Mouse (Mus musculus): ENCODE data around the gene Exoc1.

Gene Exoc1

DNA sequence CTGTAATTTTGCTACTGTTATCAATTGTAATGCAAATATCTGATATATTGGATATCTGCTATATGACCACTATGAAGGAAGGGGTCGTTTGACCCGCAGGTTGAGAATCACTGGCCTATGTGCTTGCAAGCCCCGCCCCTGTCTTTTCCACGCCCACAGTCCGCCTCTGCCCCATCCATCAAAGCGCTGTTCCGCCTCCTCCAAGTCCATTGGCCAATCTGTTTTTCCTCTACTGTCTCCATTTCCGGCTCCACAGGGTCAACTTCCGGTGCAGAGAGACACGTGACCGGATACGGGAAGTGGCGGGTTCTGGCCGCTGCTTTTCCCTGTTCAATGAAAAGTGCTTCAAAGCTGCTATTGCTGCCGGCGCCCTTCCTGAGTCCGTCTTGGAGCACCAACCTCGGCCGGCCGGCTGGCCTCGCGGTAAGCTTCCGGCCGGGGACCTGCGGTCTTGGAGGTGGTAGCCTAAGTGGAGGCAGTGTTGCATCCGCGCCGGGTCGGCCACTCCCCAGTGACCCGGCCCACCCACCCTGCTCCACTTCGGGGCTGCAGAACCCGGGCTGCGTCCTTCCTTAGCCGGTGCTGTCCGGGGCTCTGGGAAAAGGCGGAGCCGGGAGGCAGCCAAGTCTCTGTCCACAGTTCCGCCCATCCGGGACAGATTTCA lies at the start of gene Exoc1:
Gene Exoc1 (plus strand): TSS at position 272 of the 664 bp plus-strand sequence.
- peak; percentile 98 for DNase-seq (ENCODE audit: low read depth, low spot score)

DNA sequence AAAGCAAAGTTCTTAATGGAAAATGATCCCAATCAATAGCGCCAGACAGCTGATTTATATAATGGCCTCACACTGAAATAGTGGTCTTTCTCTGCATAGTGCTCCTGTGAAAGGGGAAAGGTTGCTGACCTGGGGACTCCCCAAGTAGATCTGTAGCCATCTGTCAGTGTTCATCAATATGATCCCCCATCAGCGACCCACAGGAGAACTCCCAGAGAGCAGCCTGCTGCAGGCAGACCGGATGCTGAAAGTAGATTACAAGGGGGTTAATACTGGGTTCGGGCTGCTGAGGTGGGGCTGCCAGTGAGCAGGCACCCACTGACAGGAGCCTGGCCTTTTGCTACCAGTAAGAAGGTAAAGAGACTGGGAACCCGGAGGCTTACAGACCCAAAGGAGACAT lies 45.3 kb upstream of the Exoc1 start, which contains the start of gene Gm7271:
Gene Gm7271 (plus strand): TSS at position 230 of the 400 bp plus-strand sequence.
- no peak for DNase-seq (ENCODE audit: low read depth, low spot score)

DNA sequence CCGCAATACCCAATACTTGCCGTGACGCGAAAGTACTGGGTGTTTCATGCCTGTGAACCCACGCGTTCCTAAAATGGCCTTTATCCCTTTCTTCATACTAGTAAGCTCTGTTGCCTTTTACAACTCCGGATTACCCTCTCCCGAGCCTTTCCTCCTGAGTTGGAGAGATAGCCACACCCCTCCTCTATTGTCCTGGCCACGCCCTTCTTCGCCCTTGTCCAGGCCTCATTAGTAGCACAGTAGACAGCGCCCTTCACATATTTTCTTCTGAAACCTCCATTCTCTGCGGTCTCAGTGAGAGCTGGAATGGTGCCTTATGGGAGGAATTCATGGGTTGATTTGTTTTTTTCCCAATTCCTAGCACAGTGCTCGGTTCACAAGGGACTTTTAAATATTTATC lies 34.0 kb upstream of the Exoc1 start:
- peak; percentile 45 for DNase-seq (ENCODE audit: low read depth, low spot score)

DNA sequence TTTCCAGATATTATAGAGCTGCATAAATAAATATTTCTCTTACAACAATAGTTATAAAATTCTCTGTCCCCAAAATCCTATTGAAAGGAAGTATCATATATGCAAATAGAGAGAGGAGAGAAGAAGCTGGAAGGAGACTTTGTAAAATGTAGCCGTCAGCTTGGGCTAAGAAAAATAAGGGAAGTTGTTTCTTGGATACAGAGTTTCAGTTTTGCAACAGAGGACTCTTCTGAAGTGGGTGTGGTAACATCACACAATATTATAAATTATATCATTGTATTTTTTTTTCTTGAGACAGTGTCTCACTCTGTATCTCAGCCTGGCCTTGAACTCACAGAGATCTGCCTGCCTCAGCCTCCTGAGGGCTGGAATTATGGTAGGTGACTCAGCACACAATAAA lies 6.7 kb upstream of the Exoc1 start:
- DNase-seq (ENCODE audit: low read depth, low spot score): no peak

DNA sequence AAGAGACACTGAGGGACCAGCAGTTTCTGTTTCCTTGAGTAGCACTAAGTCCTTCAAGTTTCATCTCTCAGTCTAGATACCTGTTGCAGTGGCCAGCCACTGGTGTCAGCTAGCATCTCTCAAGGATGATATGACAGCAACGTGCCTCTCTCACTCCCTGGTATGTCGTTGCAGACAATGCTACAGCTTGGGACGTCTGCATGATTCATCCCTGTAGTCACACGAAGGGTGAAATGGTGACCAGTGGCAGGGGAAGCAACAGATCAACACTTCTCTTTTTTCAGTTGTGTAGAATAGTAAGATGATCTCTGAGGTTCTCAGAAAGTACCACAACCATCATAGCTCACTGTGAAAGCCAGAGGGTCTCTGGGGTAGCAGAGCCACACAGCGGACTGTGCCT lies 4.5 kb upstream of the Exoc1 start:
- DNase-seq (ENCODE audit: low read depth, low spot score): no peak

DNA sequence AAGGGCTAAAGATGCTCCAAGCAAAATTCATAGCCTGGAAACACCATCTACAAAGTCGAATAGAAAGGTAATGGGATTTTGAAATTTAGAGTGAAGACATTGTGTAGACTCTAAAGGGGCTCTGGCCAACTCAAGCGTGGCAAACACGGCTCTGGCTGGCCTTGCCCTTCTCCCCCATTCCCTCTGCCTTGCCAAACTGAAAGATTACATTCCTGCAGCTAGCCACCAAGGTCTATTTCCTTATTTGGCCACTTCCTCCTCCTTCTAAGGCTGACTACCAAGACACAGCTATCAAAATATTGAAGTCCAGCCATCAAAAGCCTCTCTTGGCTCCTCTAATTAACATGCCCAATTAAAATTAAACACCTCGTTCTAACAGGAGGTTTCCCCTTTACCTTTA lies 4.0 kb upstream of the Exoc1 start:
- DNase-seq (ENCODE audit: low read depth, low spot score): no peak

DNA sequence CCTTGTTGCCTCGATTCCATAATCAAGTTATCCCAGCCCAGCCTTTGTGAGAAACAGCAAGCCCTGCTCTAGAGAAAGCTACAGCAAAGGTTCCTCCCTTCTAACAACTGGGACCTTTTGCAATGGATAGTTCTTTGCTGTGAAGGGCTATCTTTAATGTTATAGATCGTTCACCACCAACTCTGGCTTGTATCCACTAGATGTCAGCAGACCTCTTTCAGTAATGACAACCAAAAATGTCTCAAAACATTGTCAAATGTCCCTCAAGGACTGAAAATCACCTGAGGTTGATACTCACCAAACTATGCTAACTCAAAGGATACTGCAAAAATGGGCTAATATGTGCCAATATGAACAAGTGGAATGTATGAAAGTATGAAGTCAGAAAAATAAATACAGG lies 3.3 kb upstream of the Exoc1 start:
- no peak for DNase-seq (ENCODE audit: low read depth, low spot score)

DNA sequence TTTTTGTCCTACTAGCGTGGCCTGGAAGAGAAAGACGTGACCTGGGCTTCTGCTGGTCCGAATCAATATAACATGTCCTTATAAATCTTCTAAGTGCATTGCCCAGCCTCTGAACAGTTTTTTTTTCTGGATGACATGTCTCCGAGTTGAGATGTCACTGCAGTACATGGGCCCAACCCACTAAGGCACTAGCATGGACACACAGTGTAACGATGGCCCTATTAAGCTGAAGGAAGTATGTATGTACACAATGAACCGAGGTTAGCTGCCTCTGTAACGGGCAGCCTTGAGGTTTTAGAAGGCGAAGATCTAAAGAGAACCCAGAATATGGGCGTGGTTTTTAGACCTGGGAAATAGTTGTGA lies 574 bp downstream of the Exoc1 start:
- no peak for DNase-seq (ENCODE audit: low read depth, low spot score)

DNA sequence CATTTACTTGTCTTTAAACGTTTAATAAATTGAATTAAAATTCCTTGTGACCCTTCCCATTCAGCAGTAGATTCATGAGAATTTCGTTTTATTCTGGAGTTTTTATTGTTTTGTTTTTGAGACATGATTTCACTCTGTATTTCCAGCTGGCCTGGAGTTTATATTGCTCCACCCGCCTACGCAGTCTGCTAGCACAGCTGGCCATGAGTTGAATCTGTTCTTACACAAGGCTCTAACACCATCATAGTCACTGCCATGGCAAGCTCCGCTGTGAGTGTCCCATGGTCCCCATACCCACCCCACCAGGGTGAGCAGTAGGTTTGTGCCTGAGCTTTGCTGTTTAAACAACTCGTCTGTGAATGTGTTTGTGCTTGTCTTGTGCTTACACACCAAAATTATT lies 4.1 kb downstream of the Exoc1 start:
- DNase-seq (ENCODE audit: low read depth, low spot score): no peak

DNA sequence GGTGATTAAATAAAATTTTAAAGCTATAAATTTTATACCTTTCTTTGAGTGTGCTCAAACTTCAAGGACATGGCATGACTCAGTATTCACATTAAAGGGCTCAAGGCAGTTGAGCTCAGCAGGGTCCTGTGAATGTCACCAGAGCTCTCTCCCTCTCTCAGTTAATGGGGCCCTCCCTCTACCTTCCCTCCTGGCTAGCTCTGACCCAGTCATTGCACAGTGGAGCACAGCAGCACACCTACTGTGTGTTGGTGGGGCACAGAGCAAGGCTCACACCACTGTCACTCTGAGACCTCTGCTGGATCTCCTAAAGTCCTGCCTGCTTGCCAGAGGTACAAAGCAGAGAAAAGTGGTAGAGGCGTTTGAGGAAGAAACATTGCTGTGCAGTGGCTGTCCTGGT lies 7.1 kb downstream of the Exoc1 start:
- no peak for DNase-seq (ENCODE audit: low read depth, low spot score)

DNA sequence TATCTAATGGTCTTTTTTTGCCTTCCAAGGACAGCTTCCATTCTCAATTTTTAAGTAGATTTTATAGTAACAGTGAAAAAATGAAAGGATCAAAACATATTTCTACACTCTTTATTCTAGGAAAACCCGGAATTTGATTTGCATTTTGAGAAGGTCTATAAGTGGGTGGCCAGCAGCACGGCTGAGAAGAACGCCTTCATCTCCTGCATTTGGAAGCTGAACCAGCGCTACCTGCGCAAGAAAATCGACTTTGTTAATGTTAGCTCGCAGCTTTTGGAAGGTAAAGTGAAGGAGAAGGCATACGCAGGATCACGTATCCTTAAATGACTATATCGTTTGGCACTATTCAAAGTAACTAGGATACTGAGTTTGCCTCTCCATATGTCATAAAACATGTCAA lies 8.5 kb downstream of the Exoc1 start:
- no peak for DNase-seq (ENCODE audit: low read depth, low spot score)

DNA sequence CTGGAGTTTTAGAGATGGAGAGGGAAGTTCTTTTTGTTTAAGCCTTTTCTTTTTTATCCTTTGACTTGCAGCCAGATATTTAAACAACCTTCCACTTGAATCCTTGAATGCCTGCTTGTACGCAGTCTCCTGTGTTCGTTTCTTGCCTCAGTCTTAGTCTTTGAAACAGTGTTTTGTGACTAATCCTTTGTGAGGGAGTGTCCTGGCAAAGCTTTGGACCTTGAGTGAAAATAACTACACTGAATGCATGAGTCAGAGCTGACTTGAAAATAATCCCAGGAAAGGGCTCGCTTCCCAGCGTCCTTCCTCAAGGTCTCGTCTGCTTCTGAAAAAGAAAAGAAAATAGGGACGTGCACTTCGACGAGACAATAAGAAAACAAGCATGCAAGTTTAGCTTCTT lies 11.1 kb downstream of the Exoc1 start:
- DNase-seq (ENCODE audit: low read depth, low spot score): no peak

DNA sequence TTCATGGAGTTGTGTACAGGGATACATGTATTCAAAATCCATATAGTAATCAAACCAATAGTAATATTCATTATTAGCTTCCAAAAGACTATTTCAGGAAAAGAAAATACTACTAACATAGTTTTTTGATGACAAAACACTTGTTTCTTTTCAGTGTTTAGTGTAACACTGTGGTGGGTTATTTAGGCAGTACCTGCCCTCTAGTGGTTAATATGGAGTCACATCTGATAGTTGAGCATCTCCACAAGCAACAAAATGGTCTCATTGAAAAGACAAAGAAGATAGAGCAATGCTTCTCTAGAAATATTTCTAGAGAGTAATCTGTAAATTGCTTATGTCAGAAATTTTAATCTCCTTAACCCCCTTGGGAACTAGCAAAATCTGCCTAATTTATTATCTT lies 11.7 kb downstream of the Exoc1 start:
- DNase-seq (ENCODE audit: low read depth, low spot score): peak; percentile 23

DNA sequence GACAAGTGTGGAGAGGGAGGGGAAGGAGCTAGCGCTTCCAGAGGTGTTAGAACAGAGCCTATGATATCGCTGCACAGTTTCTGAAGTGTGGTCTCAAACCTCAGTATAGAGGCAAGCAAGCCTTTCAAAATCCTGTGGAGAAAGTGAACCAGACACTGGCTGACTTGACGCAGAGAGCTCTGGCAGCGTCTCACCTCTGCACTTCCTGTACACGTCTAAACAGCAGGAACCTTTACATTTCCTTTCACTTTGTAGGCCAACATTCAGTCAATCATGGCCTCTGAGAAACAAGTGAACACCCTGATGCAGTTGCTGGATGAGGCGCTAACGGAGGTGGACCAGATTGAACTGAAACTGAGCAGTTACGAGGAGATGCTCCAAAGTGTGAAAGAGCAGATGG lies 14.1 kb downstream of the Exoc1 start:
- DNase-seq (ENCODE audit: low read depth, low spot score): no peak

DNA sequence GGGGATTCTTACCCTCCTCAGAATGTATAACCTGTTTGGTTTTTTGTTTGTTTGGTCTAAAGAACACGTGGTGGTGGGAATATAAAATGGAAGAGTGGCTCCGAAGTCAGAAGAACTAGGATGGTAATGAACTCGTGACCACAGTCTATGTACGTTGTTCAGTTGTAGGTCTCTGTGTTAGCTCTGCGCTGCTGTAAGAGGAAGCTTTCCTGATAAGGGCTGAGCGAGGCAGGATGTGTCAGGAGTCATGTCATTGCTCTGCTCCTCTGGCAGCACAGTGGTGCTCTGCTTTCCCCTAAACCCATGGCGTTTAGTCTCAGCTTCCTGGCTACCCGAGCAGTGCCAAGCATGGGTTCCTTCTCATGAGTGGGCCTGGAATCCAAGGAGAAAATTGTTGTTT lies 21.3 kb downstream of the Exoc1 start:
- DNase-seq (ENCODE audit: low read depth, low spot score): no peak

DNA sequence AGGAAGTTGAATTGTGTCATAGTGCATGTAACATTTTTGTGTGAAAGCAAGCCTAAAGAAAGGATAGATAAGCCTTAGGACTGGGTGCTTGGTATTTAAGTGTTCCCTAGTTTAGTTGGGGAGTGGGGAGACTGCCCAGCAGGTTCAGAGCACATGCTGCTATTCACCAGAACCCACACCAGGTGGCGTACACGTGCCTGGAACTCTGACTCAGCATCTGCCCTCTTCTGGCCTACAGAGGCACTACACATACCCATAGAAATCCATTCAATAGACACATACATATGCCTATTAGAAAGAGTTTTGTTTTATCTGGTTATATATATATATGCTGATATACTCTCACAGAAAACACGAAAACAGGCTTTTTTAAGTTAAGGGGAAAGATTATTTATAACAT lies 36.2 kb downstream of the Exoc1 start:
- peak; percentile 83 for DNase-seq (ENCODE audit: low read depth, low spot score)

DNA sequence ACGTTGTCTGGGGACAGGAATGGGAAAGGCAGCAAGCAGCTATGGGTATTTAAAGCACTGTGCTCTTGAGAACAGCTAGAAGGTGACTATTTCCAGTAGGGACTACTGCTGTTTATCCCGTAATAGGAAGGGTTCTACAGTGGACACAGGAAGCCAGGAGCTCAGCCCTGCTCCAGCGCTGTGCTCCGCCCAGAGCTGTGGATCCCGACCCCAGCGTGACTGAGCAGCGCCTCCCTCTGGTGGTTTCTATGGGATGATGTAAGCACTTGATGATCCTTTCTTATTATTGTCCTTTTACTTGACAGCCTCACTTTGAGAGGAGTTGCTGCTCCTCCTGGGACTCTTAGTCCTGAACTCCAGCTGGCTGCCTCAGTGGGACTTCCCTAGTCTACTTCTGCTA lies 45.1 kb downstream of the Exoc1 start:
- peak; percentile 53 for DNase-seq (ENCODE audit: low read depth, low spot score)

DNA sequence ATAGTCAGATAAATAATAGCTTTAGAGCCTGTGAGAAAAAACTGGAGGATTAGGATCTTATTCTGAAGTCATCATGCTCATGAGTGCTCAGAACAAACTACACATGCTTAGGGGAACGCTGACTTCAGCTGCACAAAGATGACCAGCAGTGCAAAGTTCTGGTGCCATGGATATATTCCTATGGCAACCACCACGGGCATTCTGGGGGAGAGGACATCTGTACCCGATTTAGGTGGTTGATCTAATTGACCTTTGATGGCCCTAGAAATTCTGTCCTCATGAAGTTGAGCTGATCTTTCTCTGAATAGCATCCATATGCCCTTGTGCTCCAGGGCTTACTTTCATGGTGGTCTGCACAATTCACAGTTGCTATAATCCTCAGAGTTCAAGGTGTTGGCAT lies 47.9 kb downstream of the Exoc1 start:
- no peak for DNase-seq (ENCODE audit: low read depth, low spot score)

DNA sequence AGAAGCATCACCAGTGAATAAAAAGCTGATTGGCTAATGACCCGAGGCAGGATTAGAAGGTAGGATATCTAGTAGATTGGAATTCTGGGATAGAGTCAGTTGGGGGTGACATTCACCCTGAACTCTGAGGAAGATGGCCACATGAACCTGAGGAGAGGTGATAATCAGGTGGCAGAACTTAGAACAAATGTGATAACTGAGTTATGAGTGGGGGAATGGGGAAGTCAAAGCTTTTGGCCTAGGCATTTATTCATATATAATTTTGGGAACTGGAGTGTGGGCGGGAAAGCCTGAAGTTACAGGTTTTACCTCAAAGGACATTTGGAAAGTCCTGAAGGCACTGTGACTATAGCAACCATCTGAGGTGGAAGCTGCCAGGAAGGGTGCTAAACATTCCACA lies 56.3 kb downstream of the Exoc1 start:
- DNase-seq (ENCODE audit: low read depth, low spot score): no peak

DNA sequence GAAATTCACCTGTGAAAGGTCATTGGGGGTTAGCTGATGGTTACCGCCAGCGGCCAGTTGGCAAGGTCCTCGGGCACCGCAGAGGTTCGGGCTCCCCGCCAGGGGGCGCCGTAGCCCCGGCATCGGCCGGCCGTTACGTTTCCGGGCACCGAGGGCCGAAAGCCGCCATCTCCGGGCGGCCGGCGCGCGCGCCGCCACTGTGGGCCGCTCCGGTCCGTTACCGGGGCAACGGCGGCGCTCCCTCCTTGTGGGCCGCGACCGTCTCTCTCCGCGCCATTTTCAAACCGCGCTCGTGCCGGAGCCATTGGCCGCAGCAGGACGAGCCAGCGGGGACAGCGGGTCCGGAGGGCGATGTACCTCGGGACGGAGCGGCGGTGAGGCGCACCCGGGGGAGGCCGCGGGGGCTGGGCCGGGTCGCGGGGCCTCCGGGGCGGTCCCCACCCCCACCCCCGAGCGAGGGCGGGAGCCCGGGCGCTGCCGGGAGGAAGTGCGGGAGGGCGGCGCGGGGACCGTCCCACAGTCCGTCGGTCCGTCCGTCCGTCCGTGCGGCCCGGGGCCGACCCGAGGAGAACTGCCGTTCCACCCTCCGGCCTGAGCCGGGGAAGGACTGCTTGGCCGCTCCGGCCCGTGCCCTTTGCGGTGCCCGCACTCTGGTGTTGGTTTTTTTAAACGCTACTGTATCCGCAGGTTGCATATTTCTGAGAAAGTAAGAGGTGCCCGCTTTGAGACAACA lies 59.6 kb downstream of the Exoc1 start, which contains the start of gene Cep135:
Gene Cep135 (plus strand): TSS at position 148 of the 733 bp plus-strand sequence.
- peak; percentile 66 for DNase-seq (ENCODE audit: low read depth, low spot score)

DNA sequence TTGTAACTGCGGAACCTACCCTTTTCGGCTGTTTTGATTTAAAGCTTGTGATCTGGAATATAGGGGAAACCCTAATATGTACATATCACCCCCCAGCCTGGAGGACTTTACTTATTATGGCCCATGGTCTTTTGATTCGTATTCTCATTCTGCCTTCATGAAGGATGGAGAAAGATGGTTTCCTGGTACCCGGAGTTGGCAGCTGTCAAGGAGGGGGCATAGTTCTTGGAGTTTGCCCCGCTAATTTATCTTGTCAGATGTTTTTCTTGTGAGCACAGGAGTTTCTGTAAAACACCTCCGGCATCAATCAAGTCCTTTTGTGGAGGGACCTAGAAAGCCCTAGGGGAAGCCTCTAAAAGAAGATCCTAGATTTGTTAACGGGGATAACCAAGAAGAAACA lies 60.2 kb downstream of the Exoc1 start:
- no peak for DNase-seq (ENCODE audit: low read depth, low spot score)

DNA sequence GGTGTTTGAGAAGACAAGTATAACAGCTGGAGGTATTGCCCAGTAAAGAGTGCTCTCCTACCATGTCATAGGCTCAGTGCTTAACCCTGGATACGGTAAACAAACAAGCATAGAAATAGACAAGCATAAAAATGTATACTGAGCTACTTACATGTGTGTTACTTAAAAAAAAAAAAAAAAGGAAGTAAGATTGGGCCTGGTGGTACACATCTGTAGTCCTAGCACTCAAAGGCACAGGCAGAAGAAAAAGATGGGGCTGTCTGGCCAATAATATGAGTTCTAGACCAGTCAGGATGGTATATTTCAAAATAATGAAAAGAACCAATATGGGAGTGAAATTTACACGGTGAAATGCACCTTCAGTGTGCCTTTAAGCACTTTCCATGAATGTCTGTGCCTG lies 60.9 kb downstream of the Exoc1 start:
- DNase-seq (ENCODE audit: low read depth, low spot score): no peak

DNA sequence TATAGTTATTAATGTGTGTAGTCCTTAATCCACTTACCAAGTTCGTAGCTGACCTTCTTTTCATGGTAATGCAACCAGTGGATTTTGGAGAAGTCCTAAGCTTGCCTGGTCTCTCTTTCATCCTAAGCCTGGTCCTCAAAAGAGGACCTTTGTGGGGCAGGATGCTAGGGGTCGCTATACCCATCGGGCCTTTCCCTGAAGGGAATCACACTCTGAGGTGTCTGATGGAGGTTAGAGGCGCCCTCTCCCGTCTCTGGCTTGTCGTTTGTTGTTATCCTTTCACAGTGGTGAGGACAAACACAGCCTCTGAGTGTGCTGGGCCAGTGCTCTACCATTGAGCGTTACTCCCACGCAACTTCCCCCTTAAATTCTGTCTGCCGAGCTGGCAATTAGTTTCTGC lies 62.8 kb downstream of the Exoc1 start:
- DNase-seq (ENCODE audit: low read depth, low spot score): peak; percentile 67
